In genomic region chrX:60414563-60415111, GRCm38 (mm10) we compare ENCODE assay signal across 20 mouse cellular contexts.
DNase-seq lines count a peak whose midpoint lies in the region; ATAC-seq and TF ChIP-seq lines count a peak whose summit lies in the region.
"Had no signal": no experiment of that assay in that cellular context is flagged by ENCODE, and none has a peak within 500 bp of the region (broad histone marks: within the 10 kb centered on the region; RNA-seq: fewer than 3 reads in every experiment).

No protein-coding gene starts in this region.

- no peaks in the 10 kb centered on the region for H3K27me3 ChIP-seq in forebrain, embryonic 12.5 days
- H3K27me3 ChIP-seq in forebrain, embryonic 15.5 days, result no peaks in the 10 kb centered on the region
- no peaks in the 10 kb centered on the region for H3K27me3 ChIP-seq in forebrain, embryonic 14.5 days (replicated peaks; ENCODE audit: control insufficient read depth, insufficient read depth, low read length)
- H3K27me3 ChIP-seq in forebrain, embryonic 16.5 days (replicated peaks; ENCODE audit: control insufficient read depth, insufficient read depth, low read length), result no peaks in the 10 kb centered on the region
- H3K27me3 ChIP-seq in heart, embryonic 10.5 days (ENCODE audit: insufficient read depth, poor library complexity, severe bottlenecking), result no peaks in the 10 kb centered on the region
- H3K27me3 ChIP-seq: embryonic facial prominence, embryonic 13.5 days; embryonic facial prominence, embryonic 15.5 days had no signal

- H3K4me1 ChIP-seq in forebrain, embryonic 12.5 days, result no peaks in the 10 kb centered on the region
- H3K4me1 ChIP-seq in forebrain, embryonic 15.5 days, result no peaks in the 10 kb centered on the region
- no peaks in the 10 kb centered on the region for H3K4me1 ChIP-seq in forebrain, embryonic 14.5 days (ENCODE audit: control insufficient read depth, insufficient read depth, low read length)
- H3K4me1 ChIP-seq in forebrain, embryonic 16.5 days (replicated peaks; ENCODE audit: control insufficient read depth, insufficient read depth, low read length), result no peaks in the 10 kb centered on the region
- no peaks in the 10 kb centered on the region for H3K4me1 ChIP-seq in heart, embryonic 10.5 days
- H3K4me1 ChIP-seq: embryonic facial prominence, embryonic 13.5 days; embryonic facial prominence, embryonic 15.5 days had no signal

- H3K4me3 ChIP-seq in forebrain, embryonic 12.5 days (replicated peaks), result no peak overlapping the region
- H3K4me3 ChIP-seq in forebrain, embryonic 15.5 days, result no peak overlapping the region
- H3K4me3 ChIP-seq in forebrain, embryonic 14.5 days (ENCODE audit: low read depth, low read length), result no peak overlapping the region
- H3K4me3 ChIP-seq in forebrain, embryonic 16.5 days (replicated peaks; ENCODE audit: low read length), result no peak overlapping the region
- H3K4me3 ChIP-seq in heart, embryonic 10.5 days, result no peak overlapping the region
- H3K4me3 ChIP-seq: embryonic facial prominence, embryonic 13.5 days; embryonic facial prominence, embryonic 15.5 days; erythroblast, embryonic 14.5 days had no signal

- WGBS in forebrain, embryonic 12.5 days, result 36% methylated on average over 4 of the region's 4 CpGs
- 19% methylated on average over 4 of the region's 4 CpGs for WGBS in forebrain, embryonic 15.5 days
- 30% methylated on average over 4 of the region's 4 CpGs for whole genome bisulfite sequencing in forebrain, embryonic 14.5 days
- WGBS in forebrain, embryonic 16.5 days, result 22% methylated on average over 4 of the region's 4 CpGs
- 54% methylated on average over 4 of the region's 4 CpGs for WGBS in heart, embryonic 10.5 days

- H3K4me2 ChIP-seq in forebrain, embryonic 12.5 days, result no peak overlapping the region
- H3K4me2 ChIP-seq in forebrain, embryonic 15.5 days (replicated peaks), result no peak overlapping the region
- H3K4me2 ChIP-seq in forebrain, embryonic 14.5 days (ENCODE audit: low read length), result no peak overlapping the region
- no peak overlapping the region for H3K4me2 ChIP-seq in forebrain, embryonic 16.5 days (ENCODE audit: low read length)
- H3K4me2 ChIP-seq: embryonic facial prominence, embryonic 13.5 days; embryonic facial prominence, embryonic 15.5 days had no signal

- no peak for TF ChIP-seq CTCF in brain, embryonic 14.5 days (IDR thresholded peaks at IDR 0.05; ENCODE audit: borderline replicate concordance, extremely low read depth, insufficient read depth, insufficient read length)

- peak; percentile 22 for DNase-seq in forebrain, embryonic 14.5 days (ENCODE audit: low spot score)
- DNase-seq in brain, embryonic 14.5 days (ENCODE audit: low read depth), result peak; percentile 46
- DNase-seq in retina, embryonic 14.5 days (ENCODE audit: low spot score), result peak; percentile 10
- DNase-seq in heart, embryonic 10.5 days (ENCODE audit: low spot score), result no peak
- no peak for DNase-seq in spleen, postnatal 36 days (ENCODE audit: low spot score in 2 of 2)
- DNase-seq: adrenal gland, adult 2 months; adrenal gland, postnatal 10 days; adrenal gland, postnatal 25 days; cerebellum, adult 11-12 months; cerebellum, adult 2 months; cerebellum, adult 9-10 months; cerebellum, postnatal 10 days; cerebellum, postnatal 36 days; embryo, embryonic 11 days had no signal

- no peaks in the 10 kb centered on the region for H3K36me3 ChIP-seq in forebrain, embryonic 12.5 days (replicated peaks)
- H3K36me3 ChIP-seq in forebrain, embryonic 15.5 days, result no peaks in the 10 kb centered on the region
- no peaks in the 10 kb centered on the region for H3K36me3 ChIP-seq in forebrain, embryonic 14.5 days (ENCODE audit: control insufficient read depth, insufficient read depth, low read length)
- H3K36me3 ChIP-seq in forebrain, embryonic 16.5 days (ENCODE audit: control insufficient read depth, insufficient read depth), result no peaks in the 10 kb centered on the region
- H3K36me3 ChIP-seq in heart, embryonic 10.5 days, result no peaks in the 10 kb centered on the region
- H3K36me3 ChIP-seq: embryonic facial prominence, embryonic 13.5 days; embryonic facial prominence, embryonic 15.5 days had no signal

- H3K9me3 ChIP-seq in forebrain, embryonic 12.5 days, result no peaks in the 10 kb centered on the region
- H3K9me3 ChIP-seq in forebrain, embryonic 15.5 days, result no peaks in the 10 kb centered on the region
- no peaks in the 10 kb centered on the region for H3K9me3 ChIP-seq in forebrain, embryonic 14.5 days (replicated peaks; ENCODE audit: control insufficient read depth, low read length)
- no peaks in the 10 kb centered on the region for H3K9me3 ChIP-seq in forebrain, embryonic 16.5 days (ENCODE audit: control insufficient read depth, low read length)
- no peaks in the 10 kb centered on the region for H3K9me3 ChIP-seq in heart, embryonic 10.5 days
- H3K9me3 ChIP-seq: embryonic facial prominence, embryonic 13.5 days; embryonic facial prominence, embryonic 15.5 days had no signal

- peak; percentile 57; the same call in 1 of the 2 replicates for ATAC-seq in forebrain, embryonic 12.5 days (ENCODE audit: low FRiP score)
- ATAC-seq in forebrain, embryonic 15.5 days (replicated peaks), result no peak
- peak; percentile 26; the same call in 1 of the 2 replicates for ATAC-seq in forebrain, embryonic 14.5 days
- no peak for ATAC-seq in forebrain, embryonic 16.5 days

- no peak for TF ChIP-seq POLR2A in brain, embryonic 14.5 days (IDR thresholded peaks at IDR 0.05; ENCODE audit: borderline replicate concordance, extremely low read depth, insufficient read depth, insufficient read length, poor library complexity, severe bottlenecking)

- no peak overlapping the region for H3K9ac ChIP-seq in forebrain, embryonic 12.5 days
- no peak overlapping the region for H3K9ac ChIP-seq in forebrain, embryonic 15.5 days (replicated peaks)
- no peak overlapping the region for H3K9ac ChIP-seq in forebrain, embryonic 14.5 days (ENCODE audit: low read length)
- no peak overlapping the region for H3K9ac ChIP-seq in forebrain, embryonic 16.5 days (replicated peaks; ENCODE audit: low read depth, low read length)
- H3K9ac ChIP-seq: embryonic facial prominence, embryonic 13.5 days; embryonic facial prominence, embryonic 15.5 days had no signal

- H3K27ac ChIP-seq in forebrain, embryonic 12.5 days, result no peak overlapping the region
- no peak overlapping the region for H3K27ac ChIP-seq in forebrain, embryonic 15.5 days (replicated peaks)
- no peak overlapping the region for H3K27ac ChIP-seq in forebrain, embryonic 14.5 days (ENCODE audit: low read depth, low read length)
- no peak overlapping the region for H3K27ac ChIP-seq in forebrain, embryonic 16.5 days (ENCODE audit: low read length)
- H3K27ac ChIP-seq in heart, embryonic 10.5 days, result no peak overlapping the region
- H3K27ac ChIP-seq: embryonic facial prominence, embryonic 13.5 days; embryonic facial prominence, embryonic 15.5 days had no signal

Comparison
In these comparisons a context has a peak if more than half of its experiments do, and no peak if none do; other contexts are left out.
1. ATAC-seq: peak in forebrain, embryonic 12.5 days (single experiment) and forebrain, embryonic 14.5 days (single experiment); none in forebrain, embryonic 15.5 days (single experiment) and forebrain, embryonic 16.5 days (single experiment).
2. DNase-seq: peak in forebrain, embryonic 14.5 days (single experiment), brain, embryonic 14.5 days (single experiment) and retina, embryonic 14.5 days (single experiment); none in heart, embryonic 10.5 days (single experiment) and spleen, postnatal 36 days (0 of 2).